Mouse (Mus musculus): ENCODE data around the gene Zfyve21. TPM values are rescaled to one million over a fixed set of nuclear protein-coding genes. Genes with fewer than 3 reads are reported as not detected.

Zfyve21 gene
- polyA plus RNA-seq, 1 experiment, result 39.5 TPM

DNA sequence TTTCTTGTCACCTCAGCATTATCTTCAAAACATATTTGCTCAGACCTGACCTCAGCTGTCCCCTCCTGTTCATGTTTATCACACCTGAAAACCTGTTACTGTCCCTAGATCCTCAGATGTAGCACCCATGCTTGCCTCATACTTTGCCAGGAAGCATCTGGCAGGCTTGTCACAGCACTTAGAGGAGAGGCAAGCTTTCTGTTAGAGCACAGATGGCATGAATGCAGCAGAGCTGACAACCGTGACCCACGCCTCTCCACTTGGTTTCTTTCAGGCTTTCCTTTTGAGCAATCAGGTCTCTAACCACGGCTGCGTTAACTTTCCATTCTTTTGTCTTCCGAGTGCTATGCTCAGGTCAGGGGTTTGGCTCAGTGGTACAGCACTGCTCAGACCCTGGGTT, 15.5 kb downstream of the Zfyve21 start:
- no peak overlapping the region for H3K4me3 ChIP-seq (ENCODE audit: insufficient read depth, low read length)
- peaks cover 5% of the 10 kb centered on the region for H3K4me1 ChIP-seq (ENCODE audit: control insufficient read depth, insufficient read depth, low read length)
- TF ChIP-seq CTCF (IDR thresholded peaks at IDR 0.05; ENCODE audit: extremely low read depth, insufficient read depth, low read length) (no peak), POLR2A (IDR thresholded peaks at IDR 0.05; ENCODE audit: extremely low read depth, insufficient read depth, low read length) (no peak)
- H3K27ac ChIP-seq (ENCODE audit: insufficient read depth, low read length), result no peak overlapping the region

DNA sequence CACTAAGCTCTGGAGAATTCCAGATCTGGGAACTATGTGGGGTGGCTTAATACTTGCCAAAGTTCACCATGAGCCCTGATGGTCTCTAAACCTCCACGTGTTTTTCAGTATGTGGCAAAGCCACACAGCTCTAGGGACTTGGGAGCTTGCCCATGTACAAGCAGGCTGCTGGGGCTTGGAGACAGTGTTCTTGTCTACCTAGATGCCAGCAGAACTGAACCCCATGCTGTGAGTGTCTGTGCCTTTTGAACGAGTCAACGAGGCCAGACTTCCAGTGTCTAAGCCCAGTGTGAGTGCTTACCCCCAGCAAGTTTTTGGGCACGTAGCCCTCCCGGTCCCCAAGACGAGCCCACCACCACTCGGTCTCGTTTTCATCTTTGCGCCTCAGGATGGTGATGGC, 16.0 kb downstream of the Zfyve21 start:
- Histone ChIP-seq H3K4me1 (ENCODE audit: control insufficient read depth, insufficient read depth, low read length) (peaks cover 5% of the 10 kb centered on the region), H3K27ac (ENCODE audit: insufficient read depth, low read length) (no peak overlapping the region), H3K4me3 (ENCODE audit: insufficient read depth, low read length) (no peak overlapping the region)
- TF ChIP-seq POLR2A (IDR thresholded peaks at IDR 0.05; ENCODE audit: extremely low read depth, insufficient read depth, low read length) (no peak), CTCF (IDR thresholded peaks at IDR 0.05; ENCODE audit: extremely low read depth, insufficient read depth, low read length) (no peak)

GRCm38 (mm10) chr12:111830375-111830774, 16.4 kb downstream of the Zfyve21 start:
- Histone ChIP-seq H3K4me1 (ENCODE audit: control insufficient read depth, insufficient read depth, low read length) (peaks cover 5% of the 10 kb centered on the region), H3K4me3 (ENCODE audit: insufficient read depth, low read length) (no peak overlapping the region), H3K27ac (ENCODE audit: insufficient read depth, low read length) (no peak overlapping the region)
- TF ChIP-seq CTCF (IDR thresholded peaks at IDR 0.05; ENCODE audit: extremely low read depth, insufficient read depth, low read length), result no peak
- TF ChIP-seq POLR2A (IDR thresholded peaks at IDR 0.05; ENCODE audit: extremely low read depth, insufficient read depth, low read length), result no peak

- peaks cover 5% of the 10 kb centered on the region for H3K4me1 ChIP-seq (ENCODE audit: control insufficient read depth, insufficient read depth, low read length)
- no peak overlapping the region for H3K27ac ChIP-seq (ENCODE audit: insufficient read depth, low read length)
- no peak for TF ChIP-seq POLR2A (IDR thresholded peaks at IDR 0.05; ENCODE audit: extremely low read depth, insufficient read depth, low read length)
- no peak for TF ChIP-seq CTCF (IDR thresholded peaks at IDR 0.05; ENCODE audit: extremely low read depth, insufficient read depth, low read length)
- H3K4me3 ChIP-seq (ENCODE audit: insufficient read depth, low read length), result no peak overlapping the region
These were observed 18.7 kb downstream of the Zfyve21 start for GRCm38 (mm10) chr12:111832643-111833042.

GRCm38 (mm10) chr12:111833457-111833856, 19.5 kb downstream of the Zfyve21 start:
- no peak for TF ChIP-seq POLR2A (IDR thresholded peaks at IDR 0.05; ENCODE audit: extremely low read depth, insufficient read depth, low read length)
- no peak for TF ChIP-seq CTCF (IDR thresholded peaks at IDR 0.05; ENCODE audit: extremely low read depth, insufficient read depth, low read length)
- no peak overlapping the region for H3K27ac ChIP-seq (ENCODE audit: insufficient read depth, low read length)
- H3K4me3 ChIP-seq (ENCODE audit: insufficient read depth, low read length), result no peak overlapping the region
- peaks cover 5% of the 10 kb centered on the region for H3K4me1 ChIP-seq (ENCODE audit: control insufficient read depth, insufficient read depth, low read length)

DNA sequence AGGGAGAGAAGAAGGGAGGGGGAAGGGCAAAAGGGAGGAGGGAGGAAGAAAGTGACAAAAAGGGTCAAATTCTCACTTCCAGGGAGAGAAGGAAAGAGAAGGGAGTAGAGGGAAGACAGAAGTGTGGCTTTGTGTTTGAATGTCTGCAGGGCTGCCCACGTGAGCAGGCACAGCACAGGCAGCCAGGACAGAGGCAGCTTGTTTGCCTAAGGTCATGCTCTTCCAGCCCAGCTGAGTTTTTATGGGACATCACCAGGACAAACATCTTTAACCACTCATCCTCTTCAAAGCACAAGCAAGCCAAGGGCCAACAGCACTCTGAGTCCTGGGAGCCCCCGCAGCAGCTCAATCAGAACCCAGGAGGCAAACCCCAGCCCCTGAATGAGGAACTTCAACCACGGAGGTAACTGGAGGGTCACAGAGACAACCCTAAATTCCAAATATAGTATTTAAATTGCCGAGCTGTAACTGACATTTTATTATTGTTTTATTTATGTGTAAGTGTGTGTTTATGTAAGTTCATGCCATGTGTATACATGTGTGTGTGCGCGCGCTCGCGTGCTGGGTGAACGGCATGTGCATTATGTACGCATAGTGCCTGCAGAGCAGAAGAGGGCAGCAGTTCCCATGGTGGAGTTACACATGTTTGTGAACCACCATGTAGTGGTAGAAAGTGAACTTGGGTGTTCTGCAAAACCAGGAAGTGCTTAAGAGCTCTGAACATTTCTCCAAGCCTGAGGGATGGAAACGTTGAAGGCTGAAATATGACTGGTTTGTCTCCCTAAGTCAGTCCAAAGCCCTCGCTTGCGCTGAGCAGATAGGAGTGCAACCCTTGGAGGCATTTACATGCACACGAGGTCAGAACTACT, 28.8 kb downstream of the Zfyve21 start:
- TF ChIP-seq POLR2A (IDR thresholded peaks at IDR 0.05; ENCODE audit: extremely low read depth, insufficient read depth, low read length) (no peak), CTCF (IDR thresholded peaks at IDR 0.05; ENCODE audit: extremely low read depth, insufficient read depth, low read length) (no peak)
- Histone ChIP-seq H3K4me1 (ENCODE audit: control insufficient read depth, insufficient read depth, low read length) (no peaks in the 10 kb centered on the region), H3K4me3 (ENCODE audit: insufficient read depth, low read length) (no peak overlapping the region), H3K27ac (ENCODE audit: insufficient read depth, low read length) (0 out of 2 replicates have a peak overlapping the region, but pooled peaks have one; percentile 12)

DNA sequence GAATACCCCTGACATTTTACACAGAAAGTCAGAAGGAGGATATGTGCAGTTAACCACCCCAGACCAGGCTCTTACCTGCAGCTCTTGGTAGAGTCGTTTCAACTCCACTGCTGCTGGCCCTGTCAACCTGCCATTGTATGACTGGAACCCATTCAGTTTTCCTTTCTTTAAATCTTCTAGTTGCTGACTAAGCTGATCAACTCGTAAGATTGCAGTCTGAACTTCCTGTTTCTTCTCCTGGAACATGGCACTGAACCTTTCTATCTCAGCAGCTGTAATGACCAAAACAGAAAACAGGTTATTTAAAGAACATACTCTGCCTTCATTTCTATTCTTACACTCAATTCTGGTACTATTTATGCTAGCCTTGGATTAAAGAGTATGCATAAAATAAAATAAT, 29.5 kb downstream of the Zfyve21 start:
- Histone ChIP-seq H3K4me3 (ENCODE audit: insufficient read depth, low read length) (no peak overlapping the region), H3K27ac (ENCODE audit: insufficient read depth, low read length) (no peak overlapping the region), H3K4me1 (ENCODE audit: control insufficient read depth, insufficient read depth, low read length) (0 out of 2 replicates have a peak, but pooled peaks cover under 1% of the 10 kb centered on the region)
- TF ChIP-seq POLR2A (IDR thresholded peaks at IDR 0.05; ENCODE audit: extremely low read depth, insufficient read depth, low read length) (no peak), CTCF (IDR thresholded peaks at IDR 0.05; ENCODE audit: extremely low read depth, insufficient read depth, low read length) (no peak)

DNA sequence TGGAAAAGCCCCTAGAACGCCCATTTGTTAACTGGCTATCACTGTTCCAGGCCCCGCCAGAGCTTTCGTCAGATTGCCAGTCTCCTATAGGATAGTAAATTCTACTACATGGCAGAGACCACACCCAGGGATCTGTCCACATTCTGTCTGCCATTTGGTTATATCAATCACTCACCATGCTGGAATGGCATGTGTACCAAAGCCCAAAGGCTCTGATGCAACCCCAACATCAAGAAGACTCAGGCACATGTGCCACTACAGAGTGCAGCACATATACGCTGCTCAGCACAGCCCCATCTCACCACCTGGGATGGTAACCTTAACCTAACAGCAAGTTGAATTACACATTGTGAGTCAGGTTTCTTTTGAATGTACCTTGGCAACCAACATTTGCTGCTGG, 32.0 kb downstream of the Zfyve21 start:
- no peak for TF ChIP-seq POLR2A (IDR thresholded peaks at IDR 0.05; ENCODE audit: extremely low read depth, insufficient read depth, low read length)
- TF ChIP-seq CTCF (IDR thresholded peaks at IDR 0.05; ENCODE audit: extremely low read depth, insufficient read depth, low read length), result no peak
- H3K27ac ChIP-seq (ENCODE audit: insufficient read depth, low read length), result no peak overlapping the region
- 0 out of 2 replicates have a peak, but pooled peaks cover 2% of the 10 kb centered on the region for H3K4me1 ChIP-seq (ENCODE audit: control insufficient read depth, insufficient read depth, low read length)
- H3K4me3 ChIP-seq (ENCODE audit: insufficient read depth, low read length), result no peak overlapping the region

DNA sequence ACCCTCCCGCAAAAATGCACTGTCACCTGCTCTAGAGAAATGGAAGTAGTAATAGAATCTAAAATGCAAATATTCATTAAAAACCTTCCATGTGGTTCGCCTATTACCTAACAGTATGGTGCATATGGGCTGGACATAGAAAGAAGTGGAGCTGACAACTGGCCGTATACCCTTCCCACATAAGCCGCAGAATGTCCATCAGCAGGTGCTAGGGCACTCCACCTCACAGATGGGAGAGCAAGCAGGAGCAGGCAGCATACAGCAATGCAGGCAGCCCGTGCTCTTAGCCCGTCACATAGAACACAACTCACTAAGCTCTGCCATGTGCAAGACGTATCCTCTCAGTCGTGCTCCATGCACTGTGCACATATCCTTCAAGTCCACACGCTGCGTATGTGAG, 32.8 kb downstream of the Zfyve21 start:
- H3K27ac ChIP-seq (ENCODE audit: insufficient read depth, low read length), result no peak overlapping the region
- TF ChIP-seq POLR2A (IDR thresholded peaks at IDR 0.05; ENCODE audit: extremely low read depth, insufficient read depth, low read length) (no peak), CTCF (IDR thresholded peaks at IDR 0.05; ENCODE audit: extremely low read depth, insufficient read depth, low read length) (no peak)

DNA sequence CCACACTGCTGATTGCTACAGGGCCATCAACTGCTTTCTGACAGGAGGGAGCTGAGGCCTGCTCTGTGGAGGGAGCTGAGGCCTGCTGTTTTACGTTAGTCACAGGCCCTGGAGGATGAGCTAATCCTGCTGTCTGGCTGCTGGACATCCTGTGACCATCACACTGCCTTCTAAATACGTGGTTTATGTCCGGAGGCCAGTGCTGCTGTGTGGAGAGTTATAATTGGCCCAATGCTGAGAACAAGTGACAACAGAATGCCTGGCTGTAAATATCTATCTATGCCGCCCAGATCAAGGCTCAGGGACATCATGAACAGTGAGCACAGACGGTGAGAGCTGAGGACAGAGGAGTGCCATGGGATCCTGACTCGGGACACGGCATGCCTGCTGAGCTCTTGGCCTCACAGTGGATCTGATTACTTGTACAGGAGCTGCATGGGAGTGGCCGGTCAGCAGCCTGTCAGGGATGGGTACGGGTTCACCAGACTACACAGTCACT, 34.4 kb downstream of the Zfyve21 start:
- peaks cover 6% of the 10 kb centered on the region for H3K4me1 ChIP-seq (ENCODE audit: control insufficient read depth, insufficient read depth, low read length)
- no peak overlapping the region for H3K4me3 ChIP-seq (ENCODE audit: insufficient read depth, low read length)
- TF ChIP-seq CTCF (IDR thresholded peaks at IDR 0.05; ENCODE audit: extremely low read depth, insufficient read depth, low read length) (no peak), POLR2A (IDR thresholded peaks at IDR 0.05; ENCODE audit: extremely low read depth, insufficient read depth, low read length) (no peak)
- H3K27ac ChIP-seq (ENCODE audit: insufficient read depth, low read length), result peak overlapping the region; percentile 25; the same call in 1 of the 2 replicates

More for the DNA sequence above, 32.8 kb downstream of the Zfyve21 start:
- Histone ChIP-seq H3K4me3 (ENCODE audit: insufficient read depth, low read length) (no peak overlapping the region), H3K4me1 (ENCODE audit: control insufficient read depth, insufficient read depth, low read length) (0 out of 2 replicates have a peak, but pooled peaks cover 2% of the 10 kb centered on the region)
